Mouse (Mus musculus) stomach, postnatal 0 days (tissue): ENCODE results near the gene Tpt1. TPM values are rescaled to one million over a fixed set of nuclear protein-coding genes. Genes with fewer than 3 reads are reported as not detected.
"Not testable (repeated sequence)": the region's sequence is repeated elsewhere in the genome, so short reads cannot be mapped to it uniquely, and the experiment has no call there.

Experiments used
- ATAC-seq: fragments of 200-750 bp; cut with Nextera tagmentation; 2 replicates; pipeline ENCODE4 v1.8.0; 2017; ENCODE audit not compliant: low FRiP score, low TSS enrichment
- DNase-seq: peaks from one replicate; pipeline ENCODE4 v3.0.0-alpha.2; 2016; ENCODE audit warnings: low spot score
- H3K27ac ChIP-seq: fragments of 300-500 bp; sonication (generic); replicated peaks from 2 replicates; pipeline ENCODE4 v1.5.1; 2014; ENCODE audit warnings: mild to moderate bottlenecking, control low read depth
- H3K27me3 ChIP-seq: fragments of 300-500 bp; sonication (generic); 2 replicates; pipeline ENCODE4 v1.6.1; 2014; ENCODE audit warnings: low read length; ENCODE audit not compliant: control insufficient read depth, insufficient read depth
- H3K36me3 ChIP-seq: fragments of 300-500 bp; sonication (generic); 2 replicates; pipeline ENCODE4 v1.6.1; 2014; ENCODE audit warnings: low read length, mixed read lengths; ENCODE audit not compliant: control insufficient read depth, insufficient read depth
- H3K4me1 ChIP-seq: fragments of 300-500 bp; sonication (generic); replicated peaks from 2 replicates; pipeline ENCODE4 v1.6.1; 2014; ENCODE audit warnings: antibody characterized with exemption; ENCODE audit not compliant: control insufficient read depth, insufficient read depth
- H3K4me2 ChIP-seq: fragments of 300-500 bp; sonication (generic); replicated peaks from 2 replicates; pipeline ENCODE4 v1.6.1; 2014; ENCODE audit warnings: low read depth, mild to moderate bottlenecking, control low read depth, moderate library complexity
- H3K4me3 ChIP-seq: fragments of 300-500 bp; sonication (generic); 2 replicates; pipeline ENCODE4 v1.5.1; 2014; ENCODE audit warnings: low read depth, low read length, control low read depth
- H3K9ac ChIP-seq: fragments of 300-500 bp; sonication (generic); 2 replicates; pipeline ENCODE4 v1.6.1; 2014; ENCODE audit warnings: mild to moderate bottlenecking, low read length, control low read depth, mixed read lengths
- H3K9me3 ChIP-seq: fragments of 300-500 bp; sonication (generic); 2 replicates; pipeline ENCODE4 v1.6.1; 2016; ENCODE audit warnings: low read length; ENCODE audit not compliant: control insufficient read depth
- CTCF ChIP-seq: IDR thresholded peaks from 2 replicates; pipeline ENCODE4 v1.5.1; 2016; ENCODE audit warnings: antibody characterized with exemption, low read depth, mild to moderate bottlenecking, moderate library complexity
- EP300 ChIP-seq: optimal IDR thresholded peaks from 2 replicates; pipeline ENCODE3; 2016; ENCODE audit warnings: antibody characterized with exemption
- WGBS: fragments of 180-500 bp; shearing (Covaris S2); extraction: QIAGEN DNeasy Blood & Tissue Kit; methylation state at CpG from one replicate; pipeline ENCODE4 v1.1.7; 2014; 5-methylcytosine and 5-hydroxymethylcytosine counted together
- polyA plus RNA-seq: library from polyadenylated mRNA; unstranded; fragments of >200 nt; fragmentation: Nextera tagmentation; extraction: Ambion mirVana; gene quantifications from 2 replicates; pipeline ENCODE4 v1.2.1, GENCODE M21; 2015

The Tpt1 gene
- polyA plus RNA-seq, 1 experiment from 2014 or later = 1,127 TPM

- 44% methylated on average over 10 of the region's 10 CpGs for WGBS
- peak; percentile 38 for ATAC-seq
- H3K4me2 ChIP-seq = no peak overlapping the region
- peaks cover 9% of the 10 kb centered on the region; the same call in 1 of the 2 replicates for H3K4me1 ChIP-seq
- peak; percentile 82 for DNase-seq
- no peak overlapping the region for H3K9ac ChIP-seq
- H3K36me3 ChIP-seq = no peaks in the 10 kb centered on the region
- no peaks in the 10 kb centered on the region for H3K9me3 ChIP-seq
- no peak overlapping the region for H3K4me3 ChIP-seq
- no peak for TF ChIP-seq EP300
- peak; percentile 21; the same call in 1 of the 2 replicates for TF ChIP-seq CTCF
- H3K27ac ChIP-seq = 0 out of 2 replicates have a peak overlapping the region, but pooled peaks have one; percentile 30
- H3K27me3 ChIP-seq = no peaks in the 10 kb centered on the region
Measured at GRCm38 (mm10) chr14:75837048-75837916, 7.6 kb upstream of the Tpt1 start.

GRCm38 (mm10) chr14:75841758-75842157 is 3.1 kb upstream of the Tpt1 start:
- 62% methylated on average over 2 of the region's 2 CpGs for WGBS
- H3K4me1 ChIP-seq, H3K9ac ChIP-seq, H3K4me3 ChIP-seq, H3K9me3 ChIP-seq, DNase-seq, H3K36me3 ChIP-seq, H3K27me3 ChIP-seq, H3K27ac ChIP-seq, H3K4me2 ChIP-seq, ATAC-seq: not testable (repeated sequence)

- ATAC-seq (no peak), DNase-seq (no peak)
- Histone ChIP-seq H3K4me2 (peak overlapping the region; percentile 58), H3K4me3 (peak overlapping the region; percentile 93), H3K4me1 (no peaks in the 10 kb centered on the region), H3K9me3 (no peaks in the 10 kb centered on the region), H3K36me3 (peaks cover 15% of the 10 kb centered on the region), H3K9ac (peak overlapping the region; percentile 98), H3K27ac (peak overlapping the region; percentile 99), H3K27me3 (no peaks in the 10 kb centered on the region)
- no peak for TF ChIP-seq CTCF
- TF ChIP-seq EP300 = no peak
- whole genome bisulfite sequencing = 4% methylated on average over 14 of the region's 14 CpGs
Measured at GRCm38 (mm10) chr14:75844111-75844695, 690 bp upstream of the Tpt1 start.

- peak; percentile 71 for TF ChIP-seq CTCF
- TF ChIP-seq EP300 = no peak
- WGBS = 0% methylated on average over 39 of the region's 40 CpGs
- H3K9ac ChIP-seq = peak overlapping the region; percentile 98
- peak overlapping the region; percentile 48 for H3K4me2 ChIP-seq
- DNase-seq (peak; percentile 93), ATAC-seq (peak; percentile 70)
- no peaks in the 10 kb centered on the region for H3K4me1 ChIP-seq
- H3K4me3 ChIP-seq = peak overlapping the region; percentile 93
- H3K27ac ChIP-seq = peak overlapping the region; percentile 99
- no peaks in the 10 kb centered on the region for H3K9me3 ChIP-seq
- H3K36me3 ChIP-seq = peaks cover 23% of the 10 kb centered on the region
- no peaks in the 10 kb centered on the region for H3K27me3 ChIP-seq
Measured at GRCm38 (mm10) chr14:75845698-75846115, 814 bp downstream of the Tpt1 start.

GRCm38 (mm10) chr14:75847669-75848068 is 2.8 kb downstream of the Tpt1 start:
- Histone ChIP-seq H3K9me3 (no peaks in the 10 kb centered on the region), H3K36me3 (peaks cover 23% of the 10 kb centered on the region), H3K9ac (no peak overlapping the region), H3K4me2 (no peak overlapping the region), H3K4me3 (no peak overlapping the region), H3K4me1 (no peaks in the 10 kb centered on the region), H3K27me3 (no peaks in the 10 kb centered on the region), H3K27ac (no peak overlapping the region)
- DNase-seq = no peak
- TF ChIP-seq CTCF (no peak), EP300 (no peak)
- ATAC-seq = no peak
- 68% methylated on average over 4 of the region's 4 CpGs for WGBS

GRCm38 (mm10) chr14:75848482-75848881 is 3.6 kb downstream of the Tpt1 start:
- Histone ChIP-seq H3K4me1 (no peaks in the 10 kb centered on the region), H3K36me3 (peaks cover 23% of the 10 kb centered on the region), H3K9me3 (no peaks in the 10 kb centered on the region), H3K4me2 (no peak overlapping the region), H3K4me3 (no peak overlapping the region), H3K27me3 (no peaks in the 10 kb centered on the region), H3K9ac (no peak overlapping the region), H3K27ac (no peak overlapping the region)
- TF ChIP-seq EP300 (no peak), CTCF (no peak)
- DNase-seq (no peak), ATAC-seq (no peak)
- 89% methylated on average over 5 of the region's 5 CpGs for WGBS
